Mouse (Mus musculus) embryonic fibroblast, embryonic 13.5 days (primary cell): ENCODE measurements around the gene Cxcl16.

ENCODE experiments used
- CTCF ChIP-seq: IDR thresholded peaks from 2 replicates; pipeline ENCODE4 v1.5.1; 2011; ENCODE audit warnings: mild to moderate bottlenecking, control low read depth, low read length, moderate library complexity, borderline replicate concordance; ENCODE audit not compliant: insufficient read depth
- POLR2A ChIP-seq: IDR thresholded peaks from 2 replicates; pipeline ENCODE4 v1.6.1; 2011; ENCODE audit warnings: low read depth, mild to moderate bottlenecking, control low read depth, low read length, moderate library complexity

DNA sequence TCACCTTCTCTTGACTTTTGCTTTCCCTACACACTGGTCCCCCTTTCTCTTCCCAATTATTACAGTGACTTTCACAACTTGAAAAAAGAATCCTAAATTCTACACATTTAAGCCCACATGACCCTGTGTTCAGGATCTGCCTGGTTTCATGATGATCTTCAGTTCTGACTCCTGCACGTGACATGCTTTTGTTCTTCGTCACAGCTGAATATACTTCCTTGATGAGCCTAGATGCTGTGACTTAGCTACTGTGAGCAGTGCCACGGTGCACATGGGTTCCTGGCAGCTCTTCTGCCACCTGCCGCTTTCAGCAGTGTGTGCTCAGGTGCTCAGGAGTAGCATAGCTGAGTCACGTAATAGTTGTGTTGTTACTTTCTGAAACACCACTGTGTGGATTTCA lies 47.2 kb downstream of the Cxcl16 start:
- TF ChIP-seq CTCF: no peak
- TF ChIP-seq POLR2A: no peak
